In the genomic region with DNA sequence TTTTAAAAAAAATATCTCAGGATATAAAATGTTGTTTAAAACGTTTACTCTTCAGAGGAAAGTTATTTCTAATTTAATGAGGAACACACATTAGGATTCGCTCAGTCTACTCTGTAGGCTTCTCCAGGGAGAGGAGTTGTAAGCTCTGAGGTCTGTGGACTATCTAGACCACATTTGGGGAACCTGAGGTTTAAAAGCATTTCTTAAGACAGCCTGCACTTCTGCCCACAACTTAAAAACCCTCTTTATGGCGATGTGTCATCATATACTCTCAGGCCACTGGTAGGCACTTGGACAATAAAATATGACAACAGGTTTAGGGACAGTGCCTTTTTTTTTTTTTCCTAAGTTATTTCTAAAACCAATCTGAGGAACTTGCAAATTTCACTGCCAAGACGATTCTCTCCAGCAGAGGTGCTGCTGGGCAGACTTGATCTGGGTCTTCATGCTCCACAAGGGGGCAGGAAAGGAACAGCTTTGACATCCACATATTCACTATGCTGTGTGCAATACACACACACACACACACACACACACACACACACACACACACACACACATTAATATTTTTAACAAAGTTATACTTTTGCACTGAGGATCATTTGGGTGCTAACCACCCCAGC, we compare ENCODE assay signal across 8 mouse cellular contexts.
A peak's percentile ranks its signal among the peaks of the same experiment; 100 is the strongest.
DNase-seq lines count a peak whose midpoint lies in the region; ATAC-seq and TF ChIP-seq lines count a peak whose summit lies in the region.

No protein-coding gene starts in this region.

- no peaks in the 10 kb centered on the region for H3K9me3 ChIP-seq in midbrain, embryonic 14.5 days (ENCODE audit: control insufficient read depth, low read length)
- no peaks in the 10 kb centered on the region for H3K9me3 ChIP-seq in midbrain, embryonic 10.5 days (replicated peaks)
- no peaks in the 10 kb centered on the region for H3K9me3 ChIP-seq in embryonic facial prominence, embryonic 10.5 days
- no peaks in the 10 kb centered on the region for H3K9me3 ChIP-seq in neural tube, embryonic 14.5 days (ENCODE audit: control insufficient read depth, low read length)

- DNase-seq in heart, adult 2 months, result no peak
- no peak for DNase-seq in heart, postnatal 25 days (ENCODE audit: low spot score)
- peak; percentile 53 for DNase-seq in midbrain, embryonic 14.5 days
- DNase-seq in midbrain, embryonic 10.5 days (ENCODE audit: low spot score), result no peak
- peak; percentile 17 for DNase-seq in embryonic facial prominence, embryonic 10.5 days (ENCODE audit: low spot score)
- no peak for DNase-seq in urinary bladder, adult 18-20 months (ENCODE audit: low spot score in 2 of 2)
- no peak for DNase-seq in gastrocnemius, postnatal 4 days (ENCODE audit: low spot score in 2 of 2)

- no peak overlapping the region for H3K9ac ChIP-seq in heart, adult 2 months (ENCODE audit: low read depth, low read length)
- no peak overlapping the region for H3K9ac ChIP-seq in midbrain, embryonic 14.5 days (replicated peaks; ENCODE audit: low read length)
- no peak overlapping the region for H3K9ac ChIP-seq in neural tube, embryonic 14.5 days (replicated peaks; ENCODE audit: low read depth, low read length)

- no peaks in the 10 kb centered on the region for H3K27me3 ChIP-seq in heart, adult 2 months (ENCODE audit: control insufficient read depth, insufficient read depth, low read length)
- H3K27me3 ChIP-seq in midbrain, embryonic 14.5 days (ENCODE audit: control insufficient read depth, insufficient read depth, low read length), result no peaks in the 10 kb centered on the region
- no peaks in the 10 kb centered on the region for H3K27me3 ChIP-seq in midbrain, embryonic 10.5 days (ENCODE audit: low read depth, poor library complexity, severe bottlenecking)
- no peaks in the 10 kb centered on the region for H3K27me3 ChIP-seq in embryonic facial prominence, embryonic 10.5 days (replicated peaks; ENCODE audit: low read depth, poor library complexity, severe bottlenecking)
- H3K27me3 ChIP-seq in neural tube, embryonic 14.5 days (ENCODE audit: control insufficient read depth, insufficient read depth, low read length), result no peaks in the 10 kb centered on the region

- intact Hi-C loops in heart, adult 2 months (cut with DNase I), result no loop called here
- intact Hi-C loops in heart, postnatal 25 days (cut with DNase I), result no loop called here

- no peak overlapping the region for H3K4me2 ChIP-seq in midbrain, embryonic 14.5 days (ENCODE audit: low read length)
- H3K4me2 ChIP-seq in neural tube, embryonic 14.5 days (ENCODE audit: low read depth, low read length), result no peak overlapping the region

- no peaks in the 10 kb centered on the region for H3K4me1 ChIP-seq in heart, adult 2 months (ENCODE audit: control insufficient read depth, insufficient read depth, low read length)
- H3K4me1 ChIP-seq in midbrain, embryonic 14.5 days (ENCODE audit: control insufficient read depth, insufficient read depth, low read length), result no peaks in the 10 kb centered on the region
- H3K4me1 ChIP-seq in midbrain, embryonic 10.5 days, result no peaks in the 10 kb centered on the region
- no peaks in the 10 kb centered on the region for H3K4me1 ChIP-seq in embryonic facial prominence, embryonic 10.5 days
- no peaks in the 10 kb centered on the region for H3K4me1 ChIP-seq in neural tube, embryonic 14.5 days (ENCODE audit: control insufficient read depth, insufficient read depth, low read length)

- TF ChIP-seq EP300 in heart, adult 2 months (IDR thresholded peaks at IDR 0.05; ENCODE audit: insufficient read depth, low read depth, low read length), result no peak

- peak; percentile 53 for TF ChIP-seq CTCF in heart, adult 2 months (IDR thresholded peaks at IDR 0.05)

- ATAC-seq in midbrain, embryonic 14.5 days (ENCODE audit: low FRiP score, low TSS enrichment), result no peak
- ATAC-seq in neural tube, embryonic 14.5 days (ENCODE audit: low read depth), result peak; percentile 65; the same call in 1 of the 2 replicates

- WGBS in heart, adult 2 months, result 69% methylated on average over 4 of the region's 4 CpGs
- 79% methylated on average over 4 of the region's 4 CpGs for WGBS in midbrain, embryonic 14.5 days
- whole genome bisulfite sequencing in midbrain, embryonic 10.5 days, result 75% methylated on average over 4 of the region's 4 CpGs
- WGBS in embryonic facial prominence, embryonic 10.5 days, result 74% methylated on average over 4 of the region's 4 CpGs
- WGBS in neural tube, embryonic 14.5 days, result 82% methylated on average over 4 of the region's 4 CpGs

- H3K4me3 ChIP-seq in heart, adult 2 months, result no peak overlapping the region
- no peak overlapping the region for H3K4me3 ChIP-seq in midbrain, embryonic 14.5 days (replicated peaks; ENCODE audit: low read depth, low read length)
- no peak overlapping the region for H3K4me3 ChIP-seq in midbrain, embryonic 10.5 days
- no peak overlapping the region for H3K4me3 ChIP-seq in embryonic facial prominence, embryonic 10.5 days
- no peak overlapping the region for H3K4me3 ChIP-seq in neural tube, embryonic 14.5 days (ENCODE audit: low read depth, low read length)

- TF ChIP-seq POLR2A in heart, adult 2 months (IDR thresholded peaks at IDR 0.05; ENCODE audit: insufficient read depth, low read depth, low read length), result no peak

- no peaks in the 10 kb centered on the region for H3K36me3 ChIP-seq in heart, adult 2 months (ENCODE audit: control insufficient read depth, insufficient read depth, low read length)
- peaks cover 85% of the 10 kb centered on the region for H3K36me3 ChIP-seq in midbrain, embryonic 14.5 days (ENCODE audit: control insufficient read depth, insufficient read depth, low read length)
- H3K36me3 ChIP-seq in midbrain, embryonic 10.5 days, result peaks cover 59% of the 10 kb centered on the region
- peaks cover 42% of the 10 kb centered on the region for H3K36me3 ChIP-seq in embryonic facial prominence, embryonic 10.5 days (replicated peaks)
- H3K36me3 ChIP-seq in neural tube, embryonic 14.5 days (ENCODE audit: control insufficient read depth, insufficient read depth, low read length), result peaks cover 55% of the 10 kb centered on the region

- no peak overlapping the region for H3K27ac ChIP-seq in heart, adult 2 months
- no peak overlapping the region for H3K27ac ChIP-seq in midbrain, embryonic 14.5 days (replicated peaks; ENCODE audit: low read depth, low read length)
- H3K27ac ChIP-seq in midbrain, embryonic 10.5 days (replicated peaks), result no peak overlapping the region
- H3K27ac ChIP-seq in embryonic facial prominence, embryonic 10.5 days (replicated peaks), result no peak overlapping the region
- H3K27ac ChIP-seq in neural tube, embryonic 14.5 days (ENCODE audit: low read depth, low read length), result no peak overlapping the region

- H3K79me2 ChIP-seq in heart, adult 2 months (replicated peaks; ENCODE audit: control insufficient read depth, insufficient read depth, low read length), result no peaks in the 10 kb centered on the region

Comparison
In these comparisons a context has a peak if more than half of its experiments do, and no peak if none do; other contexts are left out.
1. DNase-seq: peak in midbrain, embryonic 14.5 days (single experiment) and embryonic facial prominence, embryonic 10.5 days (single experiment); none in heart, adult 2 months (0 of 2), heart, postnatal 25 days (single experiment), midbrain, embryonic 10.5 days (single experiment), urinary bladder, adult 18-20 months (0 of 2) and gastrocnemius, postnatal 4 days (0 of 2).